Comparison of ENCODE assay signal across 10 mouse cellular contexts in the genomic region with DNA sequence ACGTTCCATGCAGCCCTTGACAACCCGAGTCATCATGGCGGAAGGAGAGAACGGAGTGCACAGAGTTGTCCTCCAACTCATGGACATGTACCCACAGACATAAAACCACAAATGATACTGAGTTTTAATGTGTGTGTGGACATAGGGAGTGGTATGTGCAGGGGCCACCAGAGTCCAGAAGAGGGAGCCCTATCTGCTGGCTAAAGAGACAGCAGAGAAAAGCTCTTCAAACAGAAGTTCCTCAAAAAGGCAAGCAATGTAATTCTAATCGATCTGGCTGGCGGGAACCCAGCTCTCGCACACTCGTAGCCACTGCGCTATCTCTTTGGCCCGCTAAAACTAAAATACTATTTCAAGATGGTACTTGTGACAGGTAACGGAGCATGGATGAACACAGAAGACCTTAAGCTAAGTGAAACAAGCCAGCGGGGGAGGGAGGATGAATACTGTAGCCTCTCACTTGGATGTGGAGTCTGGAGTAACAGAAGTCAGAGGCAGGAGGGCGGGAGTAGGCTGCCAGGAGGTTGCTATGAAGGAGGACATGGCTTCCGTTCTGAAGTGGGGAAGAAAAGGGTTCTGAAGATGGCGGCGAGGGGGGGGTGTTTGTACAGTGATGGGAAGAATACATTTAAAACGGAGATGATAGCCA. TPM values are rescaled to one million over a fixed set of nuclear protein-coding genes. Genes with fewer than 3 reads are reported as not detected.
DNase-seq lines count a peak whose midpoint lies in the region; ATAC-seq and TF ChIP-seq lines count a peak whose summit lies in the region.
"Had no signal": no experiment of that assay in that cellular context is flagged by ENCODE, and none has a peak within 500 bp of the region (broad histone marks: within the 10 kb centered on the region; RNA-seq: fewer than 3 reads in every experiment).

No protein-coding gene starts in this region.

- no peak overlapping the region for H3K4me2 ChIP-seq in kidney, embryonic 15.5 days
- no peak overlapping the region for H3K4me2 ChIP-seq in lung, embryonic 14.5 days
- H3K4me2 ChIP-seq in hindbrain, embryonic 11.5 days (replicated peaks; ENCODE audit: low read depth, low read length), result no peak overlapping the region
- H3K4me2 ChIP-seq: heart, embryonic 15.5 days; liver, embryonic 15.5 days had no signal

- H3K4me1 ChIP-seq in kidney, adult 2 months (ENCODE audit: control insufficient read depth, insufficient read depth, low read length), result 0 out of 2 replicates have a peak, but pooled peaks cover 6% of the 10 kb centered on the region
- 0 out of 2 replicates have a peak, but pooled peaks cover 5% of the 10 kb centered on the region for H3K4me1 ChIP-seq in kidney, embryonic 15.5 days
- no peaks in the 10 kb centered on the region for H3K4me1 ChIP-seq in ES-Bruce4 (ENCODE audit: control insufficient read depth, insufficient read depth, low read length)
- H3K4me1 ChIP-seq in lung, embryonic 14.5 days (ENCODE audit: insufficient read depth), result no peaks in the 10 kb centered on the region
- no peaks in the 10 kb centered on the region for H3K4me1 ChIP-seq in hindbrain, embryonic 11.5 days (replicated peaks; ENCODE audit: control insufficient read depth, insufficient read depth, low read length)
- H3K4me1 ChIP-seq: liver, embryonic 15.5 days had no signal

- H3K27ac ChIP-seq in kidney, adult 2 months (ENCODE audit: insufficient read depth, low read depth, low read length), result no peak overlapping the region
- no peak overlapping the region for H3K27ac ChIP-seq in kidney, embryonic 15.5 days
- H3K27ac ChIP-seq in ES-Bruce4 (ENCODE audit: insufficient read depth, low read length), result peak overlapping the region; percentile 41; the same call in 1 of the 2 replicates
- no peak overlapping the region for H3K27ac ChIP-seq in lung, embryonic 14.5 days (ENCODE audit: low read depth)
- H3K27ac ChIP-seq in hindbrain, embryonic 11.5 days (ENCODE audit: low read depth, low read length), result no peak overlapping the region
- H3K27ac ChIP-seq: heart, embryonic 15.5 days; liver, embryonic 15.5 days had no signal

- no peaks in the 10 kb centered on the region for H3K9me3 ChIP-seq in kidney, embryonic 15.5 days (replicated peaks)
- 0 out of 2 replicates have a peak, but pooled peaks cover 2% of the 10 kb centered on the region for H3K9me3 ChIP-seq in ES-Bruce4 (replicated peaks; ENCODE audit: control insufficient read depth, insufficient read depth, low read length, poor library complexity, severe bottlenecking)
- H3K9me3 ChIP-seq in lung, embryonic 14.5 days (ENCODE audit: low read depth, low read length), result no peaks in the 10 kb centered on the region
- no peaks in the 10 kb centered on the region for H3K9me3 ChIP-seq in hindbrain, embryonic 11.5 days (ENCODE audit: control insufficient read depth, low read length)
- H3K9me3 ChIP-seq: heart, embryonic 15.5 days; liver, embryonic 15.5 days had no signal

- H3K4me3 ChIP-seq in kidney, adult 2 months (ENCODE audit: insufficient read depth, low read depth, low read length), result no peak overlapping the region
- H3K4me3 ChIP-seq in kidney, embryonic 15.5 days (replicated peaks), result no peak overlapping the region
- H3K4me3 ChIP-seq in ES-Bruce4 (ENCODE audit: low read depth, low read length), result no peak overlapping the region
- H3K4me3 ChIP-seq in lung, embryonic 14.5 days (ENCODE audit: low read depth, low read length), result no peak overlapping the region
- no peak overlapping the region for H3K4me3 ChIP-seq in hindbrain, embryonic 11.5 days (ENCODE audit: low read depth, low read length)
- H3K4me3 ChIP-seq: heart, embryonic 15.5 days; liver, embryonic 15.5 days had no signal

- TF ChIP-seq EP300 in ES-Bruce4 (IDR thresholded peaks at IDR 0.05; ENCODE audit: insufficient read depth, low read depth, low read length), result no peak

- no peaks in the 10 kb centered on the region for H3K36me3 ChIP-seq in kidney, adult 2 months (ENCODE audit: control insufficient read depth, insufficient read depth, low read length)
- H3K36me3 ChIP-seq in kidney, embryonic 15.5 days, result no peaks in the 10 kb centered on the region
- H3K36me3 ChIP-seq in ES-Bruce4 (ENCODE audit: control insufficient read depth, insufficient read depth, low read length, poor library complexity, severe bottlenecking), result no peaks in the 10 kb centered on the region
- no peaks in the 10 kb centered on the region for H3K36me3 ChIP-seq in lung, embryonic 14.5 days (ENCODE audit: insufficient read depth)
- no peaks in the 10 kb centered on the region for H3K36me3 ChIP-seq in hindbrain, embryonic 11.5 days (ENCODE audit: control insufficient read depth, insufficient read depth, low read length)
- H3K36me3 ChIP-seq: heart, embryonic 15.5 days; liver, embryonic 15.5 days had no signal

- TF ChIP-seq CTCF in kidney, adult 2 months (conservative IDR thresholded peaks at IDR 0.05; ENCODE audit: insufficient read depth, insufficient read length, low read depth, low read length), result peak; percentile 53
- TF ChIP-seq CTCF in ES-Bruce4 (IDR thresholded peaks at IDR 0.05; ENCODE audit: low read depth, low read length), result peak; percentile 31
- TF ChIP-seq CTCF in lung, embryonic 14.5 days (IDR thresholded peaks at IDR 0.05; ENCODE audit: low read depth), result peak; percentile 59

- H3K9ac ChIP-seq in kidney, embryonic 15.5 days, result no peak overlapping the region
- no peak overlapping the region for H3K9ac ChIP-seq in ES-Bruce4 (ENCODE audit: low read depth, poor library complexity, severe bottlenecking)
- H3K9ac ChIP-seq in lung, embryonic 14.5 days, result no peak overlapping the region
- no peak overlapping the region for H3K9ac ChIP-seq in hindbrain, embryonic 11.5 days (ENCODE audit: low read depth, low read length)
- H3K9ac ChIP-seq: heart, embryonic 15.5 days; liver, embryonic 15.5 days had no signal

- DNase-seq in kidney, adult 2 months, result peak; percentile 36
- DNase-seq in adipocyte (ENCODE audit: low spot score), result peak; percentile 30
- peak; percentile 50 for DNase-seq in lung, embryonic 14.5 days
- no peak for DNase-seq in neural tube, embryonic 10.5 days (ENCODE audit: extremely low spot score, low spot score)
- DNase-seq in hindbrain, embryonic 11.5 days (ENCODE audit: low spot score), result no peak
- DNase-seq: cerebellum, postnatal 36 days had no signal

- no peak for TF ChIP-seq POLR2A in kidney, adult 2 months (IDR thresholded peaks at IDR 0.05; ENCODE audit: low read depth, low read length)
- TF ChIP-seq POLR2A in ES-Bruce4 (IDR thresholded peaks at IDR 0.05; ENCODE audit: insufficient read depth, low read length), result no peak

- no peaks in the 10 kb centered on the region for H3K27me3 ChIP-seq in kidney, adult 2 months (replicated peaks; ENCODE audit: control insufficient read depth, insufficient read depth, low read length)
- no peaks in the 10 kb centered on the region for H3K27me3 ChIP-seq in kidney, embryonic 15.5 days
- no peaks in the 10 kb centered on the region for H3K27me3 ChIP-seq in ES-Bruce4 (ENCODE audit: control insufficient read depth, insufficient read depth, low read length, poor library complexity, severe bottlenecking)
- H3K27me3 ChIP-seq in lung, embryonic 14.5 days (ENCODE audit: insufficient read depth, low read length), result no peaks in the 10 kb centered on the region
- no peaks in the 10 kb centered on the region for H3K27me3 ChIP-seq in hindbrain, embryonic 11.5 days (ENCODE audit: control insufficient read depth, insufficient read depth, low read length)
- H3K27me3 ChIP-seq: heart, embryonic 15.5 days; liver, embryonic 15.5 days had no signal

- ATAC-seq in kidney, embryonic 15.5 days (replicated peaks; ENCODE audit: low FRiP score), result no peak
- ATAC-seq in lung, embryonic 14.5 days (ENCODE audit: insufficient read depth), result no peak
- ATAC-seq in hindbrain, embryonic 11.5 days (ENCODE audit: low FRiP score), result no peak

- WGBS in kidney, adult 2 months, result 91% methylated on average over 17 of the region's 17 CpGs
- WGBS in kidney, embryonic 15.5 days, result 94% methylated on average over 17 of the region's 17 CpGs
- 88% methylated on average over 17 of the region's 17 CpGs for WGBS in lung, embryonic 14.5 days
- 92% methylated on average over 17 of the region's 17 CpGs for WGBS in hindbrain, embryonic 11.5 days

RNA-seq across cellular contexts. Expression of a gene that starts 51.9 kb away (rescaled TPM):
- polyA plus RNA-seq in kidney, adult 2 months (2012; rRNA removed), result 13.5 and 14.5 TPM in 2 replicates
- polyA plus RNA-seq in kidney, embryonic 15.5 days (2015; fragmentation: Nextera tagmentation; extraction: Ambion mirVana), result 5.1 and 5.7 TPM in 2 replicates
- polyA plus RNA-seq in ES-Bruce4 (2011; ENCODE audit: insufficient read depth, insufficient read length, low read depth, missing spikeins), result 14.4 and 17.3 TPM in 2 replicates
- polyA plus RNA-seq in lung, embryonic 14.5 days (2014; fragmentation: Nextera tagmentation; extraction: Ambion mirVana), result 4.2 and 6.4 TPM in 2 replicates
- 5.2 and 6.5 TPM in 2 replicates for polyA plus RNA-seq in hindbrain, embryonic 11.5 days (2014; fragmentation: Nextera tagmentation; extraction: Ambion mirVana)

Comparison
In these comparisons a context has a peak if more than half of its experiments do, and no peak if none do; other contexts are left out.
1. DNase-seq: peak in kidney, adult 2 months (single experiment), adipocyte (single experiment) and lung, embryonic 14.5 days (single experiment); none in neural tube, embryonic 10.5 days (single experiment) and hindbrain, embryonic 11.5 days (single experiment).
2. Peak in every context shown above with its lines, with median percentiles within 50 percentile points of each other: CTCF ChIP-seq.